Mouse (Mus musculus): ENCODE measurements around the gene Rpl5.
"Not testable (repeated sequence)": the region's sequence is repeated elsewhere in the genome, so short reads cannot be mapped to it uniquely, and the experiment has no call there.

GRCm38 (mm10) chr5:107938483-107938882 is 38.2 kb downstream of the Rpl5 start:
- TF ChIP-seq CTCF, EP300 (IDR thresholded peaks at IDR 0.05): not testable (repeated sequence)

Measured in lung, postnatal 0 days (tissue).